Mouse (Mus musculus): ENCODE measurements around the gene Sgms1.

DNA sequence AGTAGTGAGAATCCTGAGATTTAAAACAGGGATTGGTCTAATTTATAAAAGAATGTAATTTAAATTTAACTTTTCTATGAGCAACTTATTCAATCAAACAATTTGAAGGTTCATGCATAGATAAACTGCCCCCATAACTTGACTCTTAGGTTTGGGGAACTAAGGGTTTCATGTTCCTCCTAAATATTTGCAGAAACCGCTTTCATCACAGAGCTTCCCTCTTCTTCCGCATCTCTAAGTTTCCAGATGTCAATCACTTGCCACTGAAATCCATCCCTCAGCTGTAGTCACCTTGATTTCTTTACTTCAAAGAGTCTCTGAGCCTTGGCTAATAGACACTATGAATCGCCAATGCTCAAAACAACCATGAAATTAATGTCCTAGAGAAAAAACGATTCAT lies 130.5 kb downstream of the Sgms1 start:
- TF ChIP-seq POLR2A (IDR thresholded peaks at IDR 0.05; ENCODE audit: low read depth, low read length): no peak
- no peak for TF ChIP-seq CTCF (IDR thresholded peaks at IDR 0.05; ENCODE audit: extremely low read depth, insufficient read depth, insufficient read length, insufficient replicate concordance)
